Mouse (Mus musculus) midbrain, postnatal 0 days (tissue): ENCODE data around the gene Exph5. TPM values are rescaled to one million over a fixed set of nuclear protein-coding genes. Genes with fewer than 3 reads are reported as not detected.

Experiments
- ATAC-seq: fragments of 200-750 bp; cut with Nextera tagmentation; 2 replicates; pipeline ENCODE4 v1.8.0; 2017; ENCODE audit warnings: moderate number of reproducible peaks, mild to moderate bottlenecking, moderate TSS enrichment, moderate library complexity; ENCODE audit not compliant: low FRiP score
- DNase-seq: peaks from one replicate; pipeline ENCODE4 v3.0.0-alpha.2; 2015; ENCODE audit warnings: low spot score
- H3K27ac ChIP-seq: fragments of 300-500 bp; sonication (generic); 2 replicates; pipeline ENCODE4 v1.5.1; 2014; ENCODE audit warnings: low read depth, mild to moderate bottlenecking, low read length, mixed read lengths
- H3K27me3 ChIP-seq: fragments of 300-500 bp; sonication (generic); 2 replicates; pipeline ENCODE4 v1.6.1; 2014; ENCODE audit warnings: low read length, control low read depth, mixed read lengths; ENCODE audit not compliant: insufficient read depth
- H3K36me3 ChIP-seq: fragments of 300-500 bp; sonication (generic); 2 replicates; pipeline ENCODE4 v1.6.1; 2014; ENCODE audit warnings: low read length, control low read depth, mixed read lengths; ENCODE audit not compliant: insufficient read depth
- H3K4me1 ChIP-seq: fragments of 300-500 bp; sonication (generic); 2 replicates; pipeline ENCODE4 v1.6.1; 2014; ENCODE audit warnings: mild to moderate bottlenecking, control low read depth, antibody characterized with exemption, low read length, mixed read lengths; ENCODE audit not compliant: insufficient read depth
- H3K4me2 ChIP-seq: fragments of 300-500 bp; sonication (generic); 2 replicates; pipeline ENCODE4 v1.6.1; 2014; ENCODE audit warnings: low read depth, mild to moderate bottlenecking, low read length, mixed read lengths; ENCODE audit not compliant: poor library complexity, severe bottlenecking
- H3K4me3 ChIP-seq: fragments of 300-500 bp; sonication (generic); 2 replicates; pipeline ENCODE4 v1.5.1; 2014; ENCODE audit warnings: low read depth, mild to moderate bottlenecking, low read length, moderate library complexity
- H3K9ac ChIP-seq: fragments of 300-500 bp; sonication (generic); replicated peaks from 2 replicates; pipeline ENCODE4 v1.6.1; 2014; ENCODE audit warnings: mild to moderate bottlenecking, low read length, moderate library complexity, mixed read lengths; ENCODE audit not compliant: poor library complexity, severe bottlenecking
- H3K9me3 ChIP-seq: fragments of 300-500 bp; sonication (generic); 2 replicates; pipeline ENCODE4 v1.6.1; 2016; ENCODE audit warnings: low read length, control low read depth
- CTCF ChIP-seq: IDR thresholded peaks from 2 replicates; pipeline ENCODE4 v1.5.1; 2016; ENCODE audit warnings: antibody characterized with exemption, mild to moderate bottlenecking
- WGBS: fragments of 180-500 bp; shearing (Covaris S2); extraction: QIAGEN DNeasy Blood & Tissue Kit; methylation state at CpG from one replicate; pipeline ENCODE4 v1.1.7; 2014; 5-methylcytosine and 5-hydroxymethylcytosine counted together
- polyA plus RNA-seq: library from polyadenylated mRNA; unstranded; fragments of >200 nt; fragmentation: Nextera tagmentation; extraction: Ambion mirVana; gene quantifications from 2 replicates; pipeline ENCODE4 v1.2.1, GENCODE M21; 2015
- total RNA-seq: library from RNA; depleted of rRNA; stranded (reverse); fragments of >200 nt; gene quantifications from 2 replicates; pipeline ENCODE4 v1.2.3, GENCODE M21; 2014

Gene Exph5
- total and polyA plus RNA-seq, 2 experiments from 2014 or later = 0.16 to 1.3 TPM

GRCm38 (mm10) chr9:53401146-53401545, 99.7 kb downstream of the Exph5 start:
- no peak overlapping the region for H3K4me3 ChIP-seq
- 91% methylated on average over 8 of the region's 8 CpGs for WGBS

GRCm38 (mm10) chr9:53402291-53402711, 100.8 kb downstream of the Exph5 start, which contains the start of gene 4930550C14Rik:
Gene 4930550C14Rik (plus strand): TSS chr9:53402325.
- Histone ChIP-seq H3K4me1 (no peaks in the 10 kb centered on the region), H3K4me3 (no peak within 1 kb of the TSS), H3K27ac (no peak within 1 kb of the TSS), H3K4me2 (peak within 1 kb of the TSS; percentile 21; the same call in 1 of the 2 replicates), H3K36me3 (no peaks in the 10 kb centered on the region), H3K9ac (no peak within 1 kb of the TSS), H3K9me3 (no peaks in the 10 kb centered on the region), H3K27me3 (no peaks in the 10 kb centered on the region)
- no peak for TF ChIP-seq CTCF
- DNase-seq (peak; percentile 67), ATAC-seq (no peak)
- 22% methylated on average over 11 of the region's 11 CpGs for WGBS

More at GRCm38 (mm10) chr9:53401146-53401545, 99.7 kb downstream of the Exph5 start:
- Histone ChIP-seq H3K9me3 (no peaks in the 10 kb centered on the region), H3K27ac (no peak overlapping the region), H3K4me2 (no peak overlapping the region), H3K36me3 (no peaks in the 10 kb centered on the region), H3K27me3 (no peaks in the 10 kb centered on the region), H3K4me1 (no peaks in the 10 kb centered on the region), H3K9ac (no peak overlapping the region)
- ATAC-seq (no peak), DNase-seq (no peak)
- TF ChIP-seq CTCF = no peak

DNA sequence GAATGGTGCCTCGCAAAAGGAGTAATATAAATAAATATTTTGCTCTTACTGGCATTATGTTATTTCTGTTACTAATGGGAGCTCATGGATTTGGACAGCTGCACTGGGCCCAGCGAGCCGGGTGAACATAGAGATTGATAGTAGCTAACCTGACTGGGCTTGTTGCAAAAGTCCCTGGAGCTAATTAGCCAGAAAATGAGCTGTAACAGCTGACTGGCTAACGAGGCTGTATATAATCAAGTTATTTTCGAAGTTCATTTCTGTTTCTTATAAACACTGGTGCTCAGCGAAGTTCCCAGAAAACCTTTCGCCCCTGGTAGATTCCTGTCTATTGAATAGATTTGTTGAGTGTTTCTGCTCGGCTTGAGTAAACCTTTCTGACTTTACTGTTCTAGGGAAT, 101.5 kb downstream of the Exph5 start:
- Histone ChIP-seq H3K9ac (no peak overlapping the region), H3K4me3 (no peak overlapping the region), H3K27ac (no peak overlapping the region), H3K4me1 (no peaks in the 10 kb centered on the region), H3K4me2 (no peak overlapping the region), H3K36me3 (no peaks in the 10 kb centered on the region), H3K9me3 (no peaks in the 10 kb centered on the region), H3K27me3 (no peaks in the 10 kb centered on the region)
- peak; percentile 51 for DNase-seq
- no peak for TF ChIP-seq CTCF
- no peak for ATAC-seq
- WGBS = 82% methylated on average over 8 of the region's 8 CpGs

DNA sequence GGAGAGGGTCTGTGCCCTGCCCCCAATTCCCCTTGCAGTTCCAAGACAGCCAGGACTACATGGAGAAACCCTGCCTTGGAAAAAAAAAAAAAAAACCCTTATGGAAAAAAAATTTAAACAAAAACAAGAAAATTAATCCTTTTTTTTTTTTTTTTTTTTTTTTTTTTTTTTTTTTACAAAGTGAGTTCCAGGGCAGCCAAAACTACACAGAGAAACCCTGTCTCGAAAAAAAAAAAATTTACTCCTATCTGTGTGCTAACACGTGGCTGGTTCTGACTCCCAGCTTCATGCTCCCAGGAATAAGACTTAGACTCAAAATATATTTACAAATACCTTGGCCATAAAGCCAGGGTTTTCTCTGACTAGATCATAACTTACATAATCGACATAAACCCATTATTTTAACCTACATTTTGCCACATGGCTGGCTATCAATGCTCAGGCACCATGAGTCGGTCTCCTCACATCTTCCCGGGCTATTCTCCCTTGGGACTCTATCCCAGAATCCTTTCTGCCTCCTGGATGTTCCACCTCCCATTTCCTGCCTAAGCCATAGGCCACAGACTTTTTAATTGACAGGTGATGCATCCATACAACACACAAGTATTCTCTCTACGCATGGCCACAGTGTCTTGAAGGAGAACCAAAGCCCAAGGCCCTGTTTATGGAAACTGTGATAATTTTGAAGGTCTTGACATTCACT, 102.7 kb downstream of the Exph5 start:
- Histone ChIP-seq H3K4me1 (no peaks in the 10 kb centered on the region), H3K9ac (no peak overlapping the region), H3K27ac (peak overlapping the region; percentile 92), H3K9me3 (no peaks in the 10 kb centered on the region), H3K4me3 (no peak overlapping the region), H3K4me2 (no peak overlapping the region), H3K27me3 (no peaks in the 10 kb centered on the region), H3K36me3 (no peaks in the 10 kb centered on the region)
- 76% methylated on average over 6 of the region's 6 CpGs for WGBS
- no peak for TF ChIP-seq CTCF
- no peak for DNase-seq
- ATAC-seq = 0 out of 2 replicates have a peak, but pooled peaks have one; percentile 55

DNA sequence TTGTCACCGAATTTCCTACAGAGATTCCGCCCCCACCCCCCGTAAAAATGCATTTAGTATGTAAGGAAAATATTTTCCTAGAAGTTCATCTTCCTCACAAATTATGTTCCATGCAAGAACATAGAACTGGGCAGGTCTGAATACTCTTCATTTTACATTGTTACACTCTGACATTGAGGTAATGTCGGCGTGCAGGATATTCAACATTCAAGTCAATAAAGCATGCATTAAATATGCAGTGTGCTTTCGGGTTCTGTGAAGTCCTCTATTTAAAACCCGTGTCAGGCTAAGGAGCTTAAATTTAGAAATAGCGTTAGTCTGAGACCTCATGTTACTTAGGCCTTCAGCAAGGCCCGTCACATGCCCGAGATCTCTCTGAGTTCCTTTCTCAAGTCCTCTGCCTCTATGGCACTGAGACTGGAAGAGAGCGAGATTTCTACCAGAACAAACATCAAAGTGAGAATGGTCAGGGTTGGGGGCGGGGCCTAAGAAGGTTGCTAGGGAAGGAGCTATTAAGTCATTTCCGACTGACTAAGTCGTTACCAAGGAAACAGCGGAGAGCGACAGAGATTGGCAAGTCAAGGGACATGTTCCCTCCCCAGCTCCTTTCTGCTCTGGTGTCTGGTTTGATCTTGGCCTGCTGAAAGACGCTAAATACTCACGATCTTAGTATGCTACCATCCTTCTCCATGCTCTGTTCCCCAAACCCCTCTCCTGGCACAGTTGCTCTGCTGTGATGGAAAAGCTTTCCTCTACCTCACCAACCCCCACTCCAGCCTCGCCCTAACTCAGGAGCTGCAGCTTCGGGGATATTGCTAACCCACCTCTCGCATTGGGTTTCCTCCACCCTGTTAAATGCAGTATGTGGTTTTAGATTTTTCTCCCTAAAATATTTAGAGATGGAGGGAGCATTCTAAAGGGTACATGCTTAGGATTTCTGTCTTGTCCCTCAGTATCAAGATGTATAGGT, 103.6 kb downstream of the Exph5 start:
- peak overlapping the region; percentile 54 for H3K4me2 ChIP-seq
- peak overlapping the region; percentile 30 for H3K4me3 ChIP-seq
- H3K27ac ChIP-seq = peak overlapping the region; percentile 92
- peak; percentile 97 for DNase-seq
- TF ChIP-seq CTCF = no peak
- ATAC-seq = peak; percentile 96
- H3K36me3 ChIP-seq = no peaks in the 10 kb centered on the region
- H3K4me1 ChIP-seq = no peaks in the 10 kb centered on the region
- no peaks in the 10 kb centered on the region for H3K27me3 ChIP-seq
- H3K9me3 ChIP-seq = no peaks in the 10 kb centered on the region
- WGBS = 17% methylated on average over 21 of the region's 21 CpGs
- peak overlapping the region; percentile 55 for H3K9ac ChIP-seq
